Mouse (Mus musculus) cerebellum, adult 18-20 months (tissue): Measurements from ENCODE around the gene Ldb3.

Source experiments
- DNase-seq, 2 experiments: peaks; one replicate each; pipeline ENCODE4 v3.0.0; 2021

Gene Ldb3

DNA sequence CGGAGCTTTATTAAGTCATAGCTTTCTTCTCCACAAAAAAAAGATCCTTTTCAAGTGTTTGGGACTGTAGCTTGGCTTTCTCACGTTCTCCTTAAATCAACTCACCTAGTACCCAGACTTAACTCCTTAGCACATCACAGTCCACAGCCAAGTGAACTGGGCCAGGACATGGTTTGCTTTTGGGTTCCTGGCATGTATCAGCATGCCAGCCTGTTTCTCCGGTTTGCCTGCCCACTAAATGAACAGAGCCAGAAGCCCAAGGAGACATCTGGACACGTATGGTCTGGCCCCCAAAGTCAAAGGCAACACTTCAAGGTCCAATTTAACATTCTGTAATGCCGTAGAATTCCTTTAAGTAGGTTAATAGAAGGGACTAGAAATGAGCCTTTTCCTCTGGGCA, 84.1 kb downstream of the Ldb3 start:
- no peak for DNase-seq

DNA sequence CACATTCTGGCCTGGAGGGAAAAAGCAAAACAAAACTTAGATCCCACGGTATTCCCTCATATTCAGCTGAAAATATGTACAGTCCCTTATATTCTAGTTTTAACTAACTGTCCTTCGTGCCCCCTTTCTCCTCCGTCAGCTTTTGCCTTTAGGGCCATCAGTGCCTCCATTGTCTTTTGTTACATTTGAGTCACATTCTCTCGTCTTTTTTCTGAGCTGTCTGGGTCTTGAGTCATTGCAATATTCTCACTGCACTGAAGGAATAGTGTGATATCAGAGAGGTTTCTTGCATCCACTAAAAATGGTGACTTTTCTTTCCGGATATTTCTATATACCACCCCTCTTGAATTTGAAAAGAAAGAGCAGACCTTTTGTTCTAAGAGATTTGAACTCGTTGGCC, 84.7 kb downstream of the Ldb3 start:
- no peak for DNase-seq

DNA sequence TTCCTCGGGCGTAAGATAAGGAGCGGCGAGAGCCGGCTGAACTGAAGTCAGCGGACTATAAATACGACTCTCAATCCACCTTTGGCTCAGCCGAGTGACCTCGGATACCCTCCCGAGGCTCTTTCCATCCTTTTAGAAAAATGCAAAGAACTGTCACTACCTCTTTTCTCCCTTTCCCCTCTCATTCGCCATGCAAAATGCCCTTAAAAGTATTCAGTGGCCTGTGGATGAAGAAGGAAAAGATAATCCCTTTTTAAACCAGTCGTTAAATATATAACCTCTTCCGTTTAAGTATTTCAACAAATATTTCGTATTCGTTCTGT, 85.2 kb downstream of the Ldb3 start, which contains the start of gene Bmpr1a:
Gene Bmpr1a, minus strand, starts transcription at position 17 of the 323 bp plus-strand sequence.
- no peak for DNase-seq

DNA sequence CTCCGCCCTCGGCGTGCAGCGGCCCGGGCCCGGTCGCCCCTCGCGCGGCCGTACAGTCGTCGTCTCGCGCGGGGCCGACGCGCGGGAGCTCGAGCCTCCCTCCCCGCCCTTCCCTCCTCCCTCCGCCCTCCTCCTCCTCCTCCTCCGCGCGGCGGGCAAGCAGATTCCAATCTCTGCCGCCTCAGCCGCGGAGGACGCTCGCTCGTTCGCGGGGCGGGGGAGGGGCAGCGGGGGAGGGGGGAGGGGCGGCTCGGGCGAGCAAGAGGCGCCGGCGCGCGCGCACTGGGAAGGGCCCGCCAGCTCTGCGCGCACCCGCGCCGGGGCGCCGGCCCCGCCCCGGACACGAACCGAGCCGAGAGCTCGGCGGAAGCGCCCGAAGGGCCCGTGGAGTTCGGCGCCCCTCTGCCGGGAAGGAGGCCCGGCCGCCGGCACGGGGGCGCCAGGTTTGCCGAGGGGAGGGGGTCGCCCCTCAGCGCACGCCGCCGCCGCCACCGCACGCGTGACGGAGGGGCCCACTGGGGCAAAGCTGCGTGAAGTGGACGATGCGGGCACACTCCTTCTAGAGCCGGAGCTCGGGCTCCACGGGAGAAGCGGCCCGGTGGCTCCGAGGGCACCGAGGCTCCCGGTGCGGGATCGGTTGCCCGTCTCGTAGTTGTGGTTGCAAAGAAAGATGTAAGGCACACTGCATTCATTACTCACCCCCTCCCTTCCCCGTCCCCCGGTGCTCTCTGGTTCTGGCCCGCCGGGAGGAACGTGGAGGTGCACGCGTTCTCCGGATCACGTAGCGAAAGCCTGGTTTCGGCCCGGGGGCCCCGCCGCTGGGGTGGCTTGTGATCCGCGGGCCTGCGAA, 85.8 kb downstream of the Ldb3 start:
- DNase-seq, result peak; percentile 82 to 96

DNA sequence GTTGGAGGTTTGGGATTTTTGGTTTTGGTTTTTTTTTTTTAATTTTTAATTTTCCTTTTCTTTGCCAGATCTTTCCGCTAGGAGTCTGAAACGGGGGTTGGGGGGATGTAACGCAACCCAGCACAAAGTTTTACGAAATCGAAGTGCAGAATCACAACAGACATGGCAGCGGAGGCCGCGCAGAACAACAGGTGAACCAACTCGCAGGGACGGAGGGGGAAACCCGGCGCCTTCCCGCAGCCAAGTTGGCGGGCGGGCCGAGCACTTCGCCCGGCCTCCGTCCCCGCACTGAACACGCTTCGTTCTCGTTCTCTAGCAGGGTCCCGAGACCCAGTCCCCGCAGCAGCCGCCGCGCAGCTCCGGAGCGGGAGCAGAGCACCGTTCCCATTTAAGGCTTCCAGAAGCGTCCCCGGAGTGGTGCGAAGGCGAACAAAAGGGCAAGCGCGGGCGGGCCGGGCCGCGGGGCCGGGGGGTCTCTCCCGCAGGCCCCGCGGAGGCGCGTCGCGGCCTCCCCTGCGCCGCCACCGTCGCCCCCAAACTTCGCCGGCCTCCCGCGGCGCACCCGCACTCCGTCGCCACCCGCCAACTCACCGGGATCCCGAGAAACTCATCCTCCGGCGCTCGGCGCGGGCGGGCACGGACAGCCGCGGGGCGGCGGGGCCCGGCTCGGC, 86.5 kb downstream of the Ldb3 start:
- DNase-seq, result peak; percentile 49 to 69

DNA sequence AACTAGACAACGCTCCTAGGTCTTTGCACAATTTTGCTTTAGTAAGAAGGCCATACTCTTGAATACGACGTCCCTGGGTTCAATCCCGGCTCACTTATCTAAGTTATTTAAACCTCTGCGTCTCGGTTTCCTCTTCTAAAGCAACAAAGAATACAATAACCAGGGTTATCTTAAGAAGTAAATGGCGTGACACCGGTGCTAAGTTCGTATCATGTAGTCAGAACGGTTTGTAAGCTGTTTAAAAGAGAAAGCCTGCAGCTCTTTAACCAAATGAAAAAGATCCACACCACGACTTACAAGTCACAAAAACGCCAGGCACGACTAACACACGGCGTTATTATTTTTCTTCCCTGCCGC, 87.1 kb downstream of the Ldb3 start:
- DNase-seq, result no peak

DNA sequence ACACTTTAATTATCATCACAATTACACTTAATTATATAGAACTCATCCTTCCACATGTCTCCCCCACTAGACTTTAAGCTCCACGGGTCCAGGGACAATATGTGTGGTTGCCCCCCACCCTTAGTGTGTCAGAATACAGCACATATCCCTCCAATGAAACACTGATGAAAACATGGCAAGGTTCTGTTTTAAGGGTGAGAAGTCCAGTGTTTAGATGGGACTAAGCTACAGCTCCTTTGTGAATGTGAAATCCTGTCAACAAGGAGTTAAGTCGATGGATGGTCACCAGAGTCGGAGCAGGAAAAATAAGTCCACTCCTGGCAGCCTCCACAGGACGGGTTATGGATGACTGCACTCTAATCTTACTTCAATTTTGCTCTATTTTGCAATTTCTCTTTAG, 88.2 kb downstream of the Ldb3 start:
- no peak for DNase-seq

DNA sequence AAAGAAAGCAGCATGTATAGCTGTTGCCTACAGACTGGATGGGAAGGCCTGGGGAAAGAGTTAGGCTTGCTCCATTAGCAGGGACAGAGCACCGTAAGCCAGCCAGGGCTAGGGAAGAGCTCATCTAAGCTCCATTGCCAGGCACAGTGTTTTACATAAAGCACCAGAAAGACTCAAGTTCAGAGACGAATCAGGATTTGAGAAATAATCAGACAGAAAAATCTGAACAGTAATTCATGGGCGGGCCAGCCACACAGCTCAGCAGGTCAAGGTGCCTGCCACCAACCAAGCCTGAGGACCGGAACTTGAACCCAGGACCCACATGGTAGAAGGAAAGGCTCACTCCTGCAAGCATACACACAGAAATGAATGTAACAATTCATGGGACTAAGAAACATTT, 88.8 kb downstream of the Ldb3 start:
- no peak for DNase-seq

DNA sequence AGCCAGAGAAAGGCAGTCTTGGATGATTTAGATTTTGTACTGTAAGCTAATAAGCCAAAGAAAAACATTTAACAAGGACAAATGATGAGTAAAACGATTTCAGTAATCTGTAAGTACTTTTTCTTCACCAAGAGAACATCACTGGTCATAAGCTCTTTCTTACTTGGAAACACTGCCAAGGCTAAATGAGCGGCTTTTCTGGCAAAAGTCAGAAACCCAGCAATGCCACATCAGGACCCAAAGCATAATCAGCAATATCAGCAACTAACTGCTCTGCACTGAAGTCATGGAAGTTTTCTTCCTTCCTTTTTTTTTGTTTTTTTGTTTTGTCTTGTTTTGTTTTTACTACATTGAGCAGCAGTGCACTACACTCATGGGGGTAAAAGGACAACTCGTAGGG, 91.1 kb downstream of the Ldb3 start:
- DNase-seq, result no peak

DNA sequence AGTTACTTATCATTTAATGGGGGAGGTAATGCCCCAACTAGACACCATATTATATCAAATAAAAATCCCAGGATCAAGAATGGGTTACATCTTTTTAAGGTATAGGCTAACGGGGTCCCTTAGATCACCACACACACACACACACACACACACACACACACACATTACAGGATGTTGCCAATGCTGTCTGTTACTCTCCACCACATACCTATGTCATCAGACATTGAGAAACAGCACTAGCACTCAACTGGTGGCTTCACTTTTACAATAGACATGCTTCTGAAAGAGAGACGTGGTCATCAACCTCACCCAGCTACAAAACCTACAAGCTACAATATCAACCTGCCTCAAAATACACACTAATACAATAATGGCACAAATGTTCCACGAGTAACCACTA, 94.8 kb downstream of the Ldb3 start:
- no peak for DNase-seq

DNA sequence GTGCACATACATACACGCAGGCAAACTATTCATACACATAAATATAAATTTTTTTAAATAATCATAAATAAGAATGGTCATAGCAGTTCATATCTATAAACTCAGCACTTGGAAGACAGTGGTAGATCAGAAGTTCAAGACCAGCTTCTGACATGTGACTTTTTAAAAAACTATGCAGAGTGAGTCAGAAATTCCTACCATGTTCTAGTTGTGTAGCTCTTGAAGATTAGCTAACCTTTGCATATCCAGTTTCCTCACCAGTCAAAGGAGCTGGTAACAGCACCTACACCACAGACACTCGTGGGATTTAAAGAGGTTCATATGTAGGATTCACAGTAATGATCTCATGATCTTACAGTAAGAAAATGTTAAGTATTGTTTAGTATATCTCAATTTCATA, 95.8 kb downstream of the Ldb3 start:
- DNase-seq, result no peak

DNA sequence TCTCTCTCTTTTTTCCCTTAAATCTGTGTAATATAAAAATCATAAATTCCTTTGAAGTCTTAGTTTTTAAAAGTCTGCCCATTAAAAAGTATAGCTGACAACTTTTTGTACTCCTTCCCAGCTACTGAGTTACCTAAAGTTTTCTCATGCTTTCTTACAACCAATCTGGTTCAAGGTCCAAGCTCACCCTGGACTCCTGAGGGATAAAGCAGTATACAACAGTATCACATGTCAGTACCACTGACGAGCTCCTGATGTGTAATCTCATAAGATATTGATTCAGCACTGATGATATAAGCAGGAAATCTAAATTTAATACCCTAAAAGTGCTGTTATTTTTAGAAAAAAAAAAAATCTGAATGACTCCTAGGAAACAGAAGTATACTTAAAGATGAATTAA, 97.5 kb downstream of the Ldb3 start:
- no peak for DNase-seq

DNA sequence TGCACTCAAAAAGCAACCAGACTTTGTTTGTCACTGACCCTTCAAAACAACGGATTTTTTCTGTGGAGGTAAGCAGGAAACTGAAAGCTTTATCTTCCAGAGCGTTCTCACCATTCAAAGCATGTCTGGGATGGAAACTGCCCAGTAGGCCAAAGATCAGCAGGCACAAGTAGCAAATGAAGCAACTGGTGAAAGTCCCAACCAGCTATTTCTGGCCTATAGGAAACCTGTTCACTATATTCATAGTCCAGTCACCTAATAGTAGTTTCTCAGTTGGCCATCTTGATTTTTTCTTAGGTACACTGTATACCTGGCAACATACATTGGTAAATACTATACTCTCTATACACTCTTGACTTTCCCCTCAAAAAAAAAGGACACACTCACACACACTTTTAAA, 98.6 kb downstream of the Ldb3 start:
- no peak for DNase-seq

DNA sequence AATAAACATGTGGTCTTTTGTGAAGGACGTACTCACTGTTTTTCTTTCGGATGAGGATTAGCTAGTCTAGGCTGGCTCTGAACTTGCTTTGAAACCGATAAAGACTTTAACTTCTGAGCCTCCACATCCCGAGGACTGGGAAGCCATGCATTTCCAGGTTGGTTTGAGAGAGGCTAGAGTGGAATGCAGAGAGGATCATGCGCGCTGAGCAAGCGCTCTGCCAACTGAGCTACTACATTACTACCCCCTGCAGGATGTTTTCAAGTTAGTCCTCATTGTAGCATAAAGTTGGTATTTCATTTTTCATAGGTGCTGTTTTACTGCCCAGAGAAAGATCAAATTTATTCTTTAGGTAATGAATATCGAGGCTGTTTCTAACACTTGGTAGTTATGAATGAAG, 102.3 kb downstream of the Ldb3 start:
- DNase-seq, result no peak

DNA sequence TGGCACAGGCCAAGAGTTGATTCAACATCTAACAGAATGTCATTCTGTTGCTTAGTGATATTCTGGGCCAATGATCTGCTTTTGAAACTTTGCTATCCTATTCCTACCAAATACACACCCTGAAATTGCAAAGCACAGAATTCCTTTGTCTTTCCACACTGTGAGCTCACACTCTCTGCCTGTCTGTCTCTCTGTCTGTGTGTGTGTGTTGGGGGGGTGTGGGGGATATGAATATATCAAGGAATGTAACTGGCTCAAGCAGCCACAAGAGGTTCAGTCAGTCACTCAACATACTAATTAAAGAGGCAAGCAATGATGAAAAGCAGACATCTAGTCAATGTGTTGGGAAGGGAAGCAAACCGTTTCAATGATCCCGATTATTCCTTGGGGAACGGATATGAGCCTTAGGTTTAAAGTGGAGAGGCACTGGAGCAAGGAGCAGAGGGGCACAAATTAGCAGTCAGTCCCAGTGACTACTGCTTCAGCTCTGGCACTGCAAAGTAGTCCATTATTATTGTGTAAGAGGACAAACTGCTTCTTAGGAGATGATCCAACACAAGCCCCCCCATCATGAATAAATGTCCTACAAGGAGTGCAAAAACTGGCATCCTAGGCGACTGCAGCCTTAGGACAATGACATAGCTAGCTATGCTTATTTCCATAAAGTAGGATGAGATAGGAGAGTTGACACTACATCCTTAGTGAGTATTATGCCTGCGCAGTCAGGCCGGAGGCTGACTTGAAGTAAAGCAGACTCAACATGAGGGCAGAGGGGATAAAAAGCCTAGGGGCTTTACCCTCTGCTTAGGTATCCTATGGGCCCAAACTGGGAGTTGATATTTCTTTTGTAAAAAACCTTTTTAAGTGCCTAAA, 104.8 kb downstream of the Ldb3 start:
- DNase-seq, result no peak
